Mouse (Mus musculus): Measurements from ENCODE around the gene Hmcn1. TPM values are rescaled to one million over a fixed set of nuclear protein-coding genes. Genes with fewer than 3 reads are reported as not detected.

Hmcn1 gene
- polyA plus RNA-seq, 1 experiment = 2.6 TPM

DNA sequence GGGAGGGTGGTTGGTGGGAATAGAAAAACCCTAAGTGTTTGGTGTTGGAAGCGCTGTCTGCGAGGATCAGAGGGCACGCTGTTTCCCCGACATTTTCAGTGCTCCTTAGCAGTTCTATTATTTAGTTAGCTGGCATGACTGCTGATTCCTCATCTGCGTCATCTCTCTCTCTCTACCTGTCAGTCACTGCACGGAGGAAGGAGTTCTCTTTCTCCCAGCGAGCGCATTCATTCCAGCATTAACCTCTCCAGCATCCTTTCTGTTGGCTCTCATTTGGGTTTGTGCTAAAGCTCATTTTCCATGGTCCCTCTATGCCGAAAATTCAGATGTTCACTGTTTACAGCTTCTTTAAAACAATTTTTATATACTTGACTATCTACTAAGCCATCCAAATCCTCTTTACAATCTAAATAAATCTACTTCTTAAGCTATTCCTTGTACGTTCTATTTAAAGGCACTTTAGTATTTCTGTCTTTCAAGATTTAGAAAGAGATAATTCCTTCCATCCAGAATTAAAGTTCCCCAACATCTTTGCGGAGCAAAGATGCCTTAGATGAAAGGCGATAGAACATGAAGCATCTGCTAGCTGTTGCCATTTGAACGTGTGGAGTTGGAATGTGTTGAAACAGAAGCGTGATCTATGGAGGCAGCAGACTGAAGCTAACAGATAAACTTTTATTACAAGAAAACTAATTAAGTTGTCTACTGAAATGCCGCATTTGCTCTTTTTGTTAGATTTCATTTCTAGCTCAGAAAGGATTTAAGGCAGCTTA lies 210.0 kb downstream of the Hmcn1 start:
- Histone ChIP-seq H3K27me3 (ENCODE audit: control insufficient read depth, insufficient read depth, low read length) (no peaks in the 10 kb centered on the region), H3K27ac (ENCODE audit: insufficient read depth, low read depth, low read length) (no peak overlapping the region), H3K36me3 (ENCODE audit: control insufficient read depth, insufficient read depth, low read length) (no peaks in the 10 kb centered on the region), H3K4me1 (ENCODE audit: control insufficient read depth, insufficient read depth, insufficient read length, low read length) (no peaks in the 10 kb centered on the region), H3K4me3 (ENCODE audit: low read depth, low read length) (no peak overlapping the region)
- TF ChIP-seq CTCF (IDR thresholded peaks at IDR 0.05; ENCODE audit: extremely low read depth, insufficient read length, insufficient replicate concordance, low read depth, low read length) = no peak
- TF ChIP-seq POLR2A (IDR thresholded peaks at IDR 0.05; ENCODE audit: low read depth, low read length) = no peak
- WGBS = 84% methylated on average over 15 of the region's 15 CpGs

DNA sequence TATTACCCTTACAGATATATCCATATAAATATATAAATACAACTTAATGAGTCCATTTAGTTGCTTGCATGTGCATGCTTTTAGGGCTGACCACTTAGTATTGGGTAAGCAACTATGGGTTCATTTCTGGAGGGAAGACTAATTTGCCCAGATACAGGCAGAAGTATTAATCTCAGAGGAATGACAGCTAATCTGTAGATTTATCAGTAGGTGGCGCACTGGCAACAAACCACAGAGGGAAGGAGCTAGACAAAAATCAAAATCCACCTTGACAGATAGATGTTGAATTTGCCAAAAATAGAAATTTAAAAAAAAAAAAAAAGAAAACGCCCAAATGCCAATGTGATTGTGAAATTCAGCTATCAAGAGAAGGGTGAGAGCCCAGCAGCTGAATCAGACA lies 213.3 kb downstream of the Hmcn1 start:
- H3K4me1 ChIP-seq (ENCODE audit: control insufficient read depth, insufficient read depth, insufficient read length, low read length) = no peaks in the 10 kb centered on the region
- H3K4me3 ChIP-seq (ENCODE audit: low read depth, low read length) = no peak overlapping the region
- H3K36me3 ChIP-seq (ENCODE audit: control insufficient read depth, insufficient read depth, low read length) = no peaks in the 10 kb centered on the region
- no peak overlapping the region for H3K27ac ChIP-seq (ENCODE audit: insufficient read depth, low read depth, low read length)
- 19% methylated on average over 2 of the region's 2 CpGs for WGBS
- H3K27me3 ChIP-seq (ENCODE audit: control insufficient read depth, insufficient read depth, low read length) = no peaks in the 10 kb centered on the region
- no peak for TF ChIP-seq POLR2A (IDR thresholded peaks at IDR 0.05; ENCODE audit: low read depth, low read length)
- TF ChIP-seq CTCF (IDR thresholded peaks at IDR 0.05; ENCODE audit: extremely low read depth, insufficient read length, insufficient replicate concordance, low read depth, low read length) = no peak

DNA sequence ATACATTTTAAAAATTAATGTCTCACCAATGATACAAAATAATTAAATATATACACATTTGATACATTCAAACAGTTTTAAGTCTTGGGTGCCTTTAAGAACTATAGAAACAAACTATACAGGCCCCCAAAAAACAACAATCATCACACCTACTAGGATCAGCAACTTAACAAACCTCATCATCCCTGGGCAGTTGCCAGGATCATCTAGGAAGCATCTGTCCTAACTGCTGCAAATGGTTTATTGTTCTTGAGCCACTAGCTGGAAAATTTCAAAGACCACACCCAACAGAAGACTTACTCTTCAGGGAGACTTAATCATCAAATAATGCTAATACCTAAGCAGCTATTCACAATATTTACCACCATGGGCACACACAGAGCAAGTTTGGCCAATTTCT lies 216.5 kb downstream of the Hmcn1 start:
- no peak overlapping the region for H3K4me3 ChIP-seq (ENCODE audit: low read depth, low read length)
- H3K4me1 ChIP-seq (ENCODE audit: control insufficient read depth, insufficient read depth, insufficient read length, low read length) = no peaks in the 10 kb centered on the region
- no peaks in the 10 kb centered on the region for H3K36me3 ChIP-seq (ENCODE audit: control insufficient read depth, insufficient read depth, low read length)
- no peaks in the 10 kb centered on the region for H3K27me3 ChIP-seq (ENCODE audit: control insufficient read depth, insufficient read depth, low read length)
- TF ChIP-seq CTCF (IDR thresholded peaks at IDR 0.05; ENCODE audit: extremely low read depth, insufficient read length, insufficient replicate concordance, low read depth, low read length) = no peak
- TF ChIP-seq POLR2A (IDR thresholded peaks at IDR 0.05; ENCODE audit: low read depth, low read length) = no peak
- H3K27ac ChIP-seq (ENCODE audit: insufficient read depth, low read depth, low read length) = no peak overlapping the region

DNA sequence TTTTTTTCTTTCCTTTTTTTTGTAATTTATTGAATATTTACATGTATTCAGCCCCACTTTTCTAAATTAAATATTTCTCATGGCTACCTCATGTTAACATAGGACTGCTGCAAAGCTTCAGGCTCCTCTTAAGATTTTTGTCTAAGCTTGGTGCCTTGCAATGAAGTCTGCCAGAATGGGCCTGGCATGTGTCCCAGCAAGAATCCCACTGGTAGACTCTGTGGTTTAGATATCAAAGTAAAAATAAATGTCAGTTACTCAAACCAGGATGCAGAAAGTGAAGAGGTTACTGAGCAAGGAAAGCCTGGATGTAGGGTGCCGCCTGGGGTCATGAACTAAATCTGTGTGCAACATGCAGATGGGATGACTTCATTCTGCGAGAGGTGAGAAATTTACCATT lies 217.5 kb downstream of the Hmcn1 start:
- Histone ChIP-seq H3K27ac (ENCODE audit: insufficient read depth, low read depth, low read length) (no peak overlapping the region), H3K36me3 (ENCODE audit: control insufficient read depth, insufficient read depth, low read length) (no peaks in the 10 kb centered on the region), H3K27me3 (ENCODE audit: control insufficient read depth, insufficient read depth, low read length) (no peaks in the 10 kb centered on the region), H3K4me3 (ENCODE audit: low read depth, low read length) (no peak overlapping the region), H3K4me1 (ENCODE audit: control insufficient read depth, insufficient read depth, insufficient read length, low read length) (no peaks in the 10 kb centered on the region)
- WGBS = 81% methylated on average over 2 of the region's 2 CpGs
- TF ChIP-seq POLR2A (IDR thresholded peaks at IDR 0.05; ENCODE audit: low read depth, low read length) = no peak
- no peak for TF ChIP-seq CTCF (IDR thresholded peaks at IDR 0.05; ENCODE audit: extremely low read depth, insufficient read length, insufficient replicate concordance, low read depth, low read length)

DNA sequence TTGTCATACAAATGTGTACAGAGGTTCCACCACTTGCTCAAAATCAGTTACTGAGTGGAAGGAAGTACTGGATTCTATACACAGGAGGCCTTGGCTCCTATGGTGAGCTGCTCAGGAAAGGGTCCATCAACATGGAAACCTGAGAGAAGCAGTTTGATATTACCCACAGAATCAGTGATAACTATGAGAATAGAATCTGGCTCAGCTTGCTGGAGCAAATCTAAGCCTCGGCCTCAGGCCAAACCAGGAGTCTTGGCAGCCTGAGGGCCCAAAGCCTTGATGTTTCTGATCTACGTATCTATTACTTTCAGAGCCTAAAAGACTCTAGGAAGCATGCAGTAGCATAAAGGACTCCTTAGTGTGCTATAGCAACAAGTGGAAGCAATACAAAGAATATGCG lies 220.3 kb downstream of the Hmcn1 start:
- Histone ChIP-seq H3K27me3 (ENCODE audit: control insufficient read depth, insufficient read depth, low read length) (no peaks in the 10 kb centered on the region), H3K4me3 (ENCODE audit: low read depth, low read length) (no peak overlapping the region), H3K36me3 (ENCODE audit: control insufficient read depth, insufficient read depth, low read length) (no peaks in the 10 kb centered on the region), H3K27ac (ENCODE audit: insufficient read depth, low read depth, low read length) (no peak overlapping the region), H3K4me1 (ENCODE audit: control insufficient read depth, insufficient read depth, insufficient read length, low read length) (no peaks in the 10 kb centered on the region)
- WGBS = 89% methylated on average over 3 of the region's 3 CpGs
- TF ChIP-seq CTCF (IDR thresholded peaks at IDR 0.05; ENCODE audit: extremely low read depth, insufficient read length, insufficient replicate concordance, low read depth, low read length) = no peak
- no peak for TF ChIP-seq POLR2A (IDR thresholded peaks at IDR 0.05; ENCODE audit: low read depth, low read length)

DNA sequence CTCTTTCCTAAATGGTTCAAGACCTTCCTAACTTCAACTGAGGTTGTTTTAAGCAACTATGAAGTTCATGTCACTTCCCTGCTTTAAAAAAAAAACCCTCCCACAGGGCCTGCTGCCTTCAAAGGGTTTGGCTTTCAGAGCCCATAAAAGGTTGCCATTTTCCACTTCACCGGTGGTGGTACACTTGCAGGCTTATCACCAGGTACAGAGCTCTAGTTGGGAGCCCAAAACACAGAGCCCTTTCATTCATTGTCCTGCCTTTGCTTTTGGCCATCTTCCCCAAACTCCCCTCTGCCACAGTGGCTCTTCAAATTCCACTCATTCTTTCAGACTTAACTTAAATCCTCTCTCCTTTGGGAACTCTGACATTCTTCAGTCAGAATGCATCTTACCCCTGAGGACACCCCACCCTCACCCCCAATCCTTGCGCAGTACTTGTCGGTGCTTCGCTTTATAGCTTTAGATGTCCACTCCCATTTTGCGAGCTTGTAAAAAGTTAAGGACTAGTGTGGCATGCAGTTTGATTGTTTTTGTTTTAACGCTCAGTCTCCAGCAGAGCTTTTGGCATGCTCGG lies 222.2 kb downstream of the Hmcn1 start:
- 65% methylated on average over 7 of the region's 7 CpGs for WGBS
- H3K27me3 ChIP-seq (ENCODE audit: control insufficient read depth, insufficient read depth, low read length) = no peaks in the 10 kb centered on the region
- no peak overlapping the region for H3K4me3 ChIP-seq (ENCODE audit: low read depth, low read length)
- H3K36me3 ChIP-seq (ENCODE audit: control insufficient read depth, insufficient read depth, low read length) = no peaks in the 10 kb centered on the region
- H3K27ac ChIP-seq (ENCODE audit: insufficient read depth, low read depth, low read length) = no peak overlapping the region
- no peaks in the 10 kb centered on the region for H3K4me1 ChIP-seq (ENCODE audit: control insufficient read depth, insufficient read depth, insufficient read length, low read length)
- TF ChIP-seq POLR2A (IDR thresholded peaks at IDR 0.05; ENCODE audit: low read depth, low read length) = no peak
- no peak for TF ChIP-seq CTCF (IDR thresholded peaks at IDR 0.05; ENCODE audit: extremely low read depth, insufficient read length, insufficient replicate concordance, low read depth, low read length)

DNA sequence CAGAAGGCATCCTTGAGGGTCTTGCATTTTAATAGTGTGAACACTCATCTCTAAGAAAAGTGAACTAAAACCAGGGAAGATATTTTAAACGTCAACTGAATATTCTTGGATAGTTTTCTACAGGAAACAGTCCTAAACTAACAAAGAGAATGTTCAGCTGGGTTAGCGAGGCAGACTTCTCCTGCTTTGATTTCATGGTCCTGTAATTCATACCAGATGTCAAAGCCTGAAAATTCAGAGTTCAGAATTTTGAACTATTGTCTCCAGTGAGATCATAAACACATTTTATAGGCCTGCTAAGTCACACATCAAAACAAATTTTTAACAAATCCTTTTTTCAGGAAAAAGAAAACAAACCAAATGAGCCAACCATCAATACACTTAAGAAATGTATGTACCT lies 223.4 kb downstream of the Hmcn1 start:
- no peaks in the 10 kb centered on the region for H3K36me3 ChIP-seq (ENCODE audit: control insufficient read depth, insufficient read depth, low read length)
- no peaks in the 10 kb centered on the region for H3K27me3 ChIP-seq (ENCODE audit: control insufficient read depth, insufficient read depth, low read length)
- no peak for TF ChIP-seq CTCF (IDR thresholded peaks at IDR 0.05; ENCODE audit: extremely low read depth, insufficient read length, insufficient replicate concordance, low read depth, low read length)
- H3K4me1 ChIP-seq (ENCODE audit: control insufficient read depth, insufficient read depth, insufficient read length, low read length) = no peaks in the 10 kb centered on the region
- no peak overlapping the region for H3K4me3 ChIP-seq (ENCODE audit: low read depth, low read length)
- H3K27ac ChIP-seq (ENCODE audit: insufficient read depth, low read depth, low read length) = no peak overlapping the region
- 56% methylated on average over 2 of the region's 2 CpGs for whole genome bisulfite sequencing

Measured in small intestine, adult 2 months (tissue).